Mouse (Mus musculus) liver, adult 2 months (tissue): Measurements from ENCODE around the gene Cabin1.

Experiments used
- CTCF ChIP-seq: fragments of 200-500 bp; IDR thresholded peaks from 2 replicates; pipeline ENCODE4 v1.5.1; 2011; ENCODE audit warnings: low read depth, low read length, control low read depth
- POLR2A ChIP-seq: fragments of 200-500 bp; IDR thresholded peaks from 2 replicates; pipeline ENCODE4 v1.6.1; 2011; ENCODE audit warnings: low read length, control low read depth; ENCODE audit not compliant: insufficient read depth; ENCODE audit errors: extremely low read depth

GRCm38 (mm10) chr10:75720215-75720614 lies 43.9 kb downstream of the Cabin1 start:
- TF ChIP-seq POLR2A (no peak), CTCF (no peak)
